Mouse (Mus musculus): ENCODE data around the gene Snx15.

Snx15 gene

DNA sequence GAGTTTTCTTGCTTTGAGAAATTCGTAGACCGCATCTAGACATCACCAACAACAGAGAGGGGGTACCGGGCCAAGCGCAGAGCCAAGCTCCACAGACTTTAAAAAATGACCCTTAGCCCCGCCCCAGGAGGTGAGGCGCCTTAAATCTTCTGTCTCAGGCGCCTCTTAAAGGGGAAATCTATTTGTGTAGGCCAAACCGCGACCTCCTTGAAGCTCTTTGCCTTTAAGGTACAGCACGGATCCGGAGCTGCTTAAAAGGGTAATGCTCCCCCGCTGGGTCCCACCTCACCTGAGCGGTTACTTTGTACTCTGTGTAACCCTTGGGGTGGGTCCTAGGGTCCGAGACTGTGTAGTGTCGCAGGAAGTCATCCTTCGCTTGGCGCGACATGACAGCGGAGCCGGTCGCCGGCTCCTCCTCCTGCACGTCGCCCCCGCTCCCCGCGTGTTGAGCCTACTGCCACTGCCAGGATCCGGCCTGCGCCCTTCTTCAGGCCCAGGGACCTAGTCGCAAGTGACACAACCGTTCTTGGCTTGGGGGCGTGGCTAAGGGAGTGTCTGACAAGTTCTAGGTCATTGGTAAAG lies at the start of gene Snx15:
Gene Snx15 (minus strand): TSS at position 545 of the 582 bp plus-strand sequence.
- ChIA-PET POLR2A (interaction anchor here (0.5 to 3.0 kb wide), 125 partner anchors 9 to 664 kb away, joined by 3 to 44 read pairs (median 5); partner anchors contain the start of genes Cdca5 (in 4 of the 4), Zfpl1 (in 4 of the 4), Arl2 (in 3 of the 4) and Pola2 (in 3 of the 4)), CTCF (interaction anchor here (0.5 to 2.6 kb wide), 40 partner anchors 9 to 687 kb away, joined by 3 to 23 read pairs (median 4); partner anchors contain the start of genes Arl2 (in 3 of the 4), Batf2 (in 3 of the 4), Cdc42ep2 (in 2 of the 4) and Pola2 (in 2 of the 4))

DNA sequence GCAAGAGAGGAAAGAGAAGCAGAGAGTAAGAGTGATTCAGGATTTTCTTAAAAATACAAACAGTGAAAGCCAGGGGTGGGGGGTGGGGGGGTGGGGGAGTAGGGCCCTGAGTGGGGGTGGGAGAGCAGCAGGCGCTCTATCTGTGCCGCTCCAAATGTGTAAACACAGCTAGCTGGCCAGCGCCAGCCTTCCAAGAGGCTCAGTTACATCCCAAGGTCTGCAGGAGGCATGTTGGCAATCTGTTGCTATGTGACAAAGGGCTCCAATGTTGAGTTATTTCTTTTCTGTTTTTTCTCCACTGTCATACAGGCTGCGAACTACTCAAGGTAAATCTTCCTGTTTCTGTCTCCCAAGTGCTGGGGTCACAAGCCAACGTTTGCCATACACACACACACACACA lies 46.7 kb upstream of the Snx15 start:
- ChIA-PET CTCF (interaction anchor here in 2 of 4 experiments (0.6 to 0.7 kb wide), 3 partner anchors 132 to 1432 kb away, joined by 3 to 8 read pairs (median 3); partner anchors contain the start of gene Cdc42bpg (in 1 of the 2)), POLR2A (interaction anchor here in 1 of 4 experiments (1.3 kb wide), 1 partner anchor 160 kb away, joined by 3 read pairs; the partner anchor contains the start of gene Men1)

DNA sequence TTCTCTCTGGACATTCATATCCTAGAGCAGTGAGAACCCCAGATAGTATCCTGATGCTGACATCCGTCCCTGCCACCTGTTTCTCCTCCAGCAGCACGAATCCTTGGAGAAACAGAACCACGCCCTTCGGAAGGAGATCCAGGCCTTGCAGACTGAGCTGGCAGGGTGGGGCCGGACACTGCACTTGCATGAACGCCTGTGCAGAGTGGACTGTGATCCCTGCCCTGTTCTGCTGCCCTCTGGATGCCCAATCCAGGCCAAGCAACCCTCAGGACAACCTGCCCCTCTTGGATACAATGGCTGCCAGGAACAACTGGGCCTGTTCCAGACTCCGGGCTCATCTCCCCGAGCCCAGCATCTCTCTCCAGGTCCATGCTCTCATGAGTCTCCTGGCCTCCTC lies 43.1 kb upstream of the Snx15 start:
- ChIA-PET CTCF (interaction anchor here in 2 of 4 experiments (1.1 to 1.3 kb wide), 3 partner anchors 30 to 90 kb away, joined by 3 to 4 read pairs (median 4); partner anchors contain the start of genes Arl2 (in 2 of the 2) and Batf2 (in 1 of the 2)), POLR2A (no interaction called here)

DNA sequence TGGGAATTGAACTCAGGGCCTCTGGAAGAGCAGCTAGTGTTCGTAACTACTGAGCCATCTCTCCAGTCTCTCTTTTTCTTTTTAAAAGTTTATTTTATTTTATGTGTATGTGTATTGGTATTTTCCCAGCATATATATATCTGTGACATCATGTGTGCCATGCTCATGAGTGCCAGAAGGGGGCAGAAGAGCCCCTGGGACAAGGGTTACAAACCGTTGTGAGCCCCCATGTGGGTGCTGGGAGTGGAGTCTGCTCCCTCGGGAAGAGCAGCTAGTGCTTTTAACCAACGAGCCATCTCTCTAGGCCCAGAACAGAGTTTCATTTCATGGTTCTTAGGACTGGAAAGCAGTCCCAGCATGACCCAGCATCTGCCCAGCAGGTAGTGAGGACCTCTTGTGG lies 38.6 kb upstream of the Snx15 start:
- CTCF ChIA-PET = interaction anchor here in 2 of 4 experiments (0.5 to 1.6 kb wide), 3 partner anchors 76 to 103 kb away, joined by 3 to 4 read pairs (median 3); no protein-coding TSS in a partner anchor
- POLR2A ChIA-PET = interaction anchor here in 3 of 4 experiments (0.9 to 1.2 kb wide), 3 partner anchors 25 kb away, joined by 3 to 4 read pairs (median 3); partner anchors contain the start of genes Arl2 (in 3 of the 3) and Batf2 (in 2 of the 3)

DNA sequence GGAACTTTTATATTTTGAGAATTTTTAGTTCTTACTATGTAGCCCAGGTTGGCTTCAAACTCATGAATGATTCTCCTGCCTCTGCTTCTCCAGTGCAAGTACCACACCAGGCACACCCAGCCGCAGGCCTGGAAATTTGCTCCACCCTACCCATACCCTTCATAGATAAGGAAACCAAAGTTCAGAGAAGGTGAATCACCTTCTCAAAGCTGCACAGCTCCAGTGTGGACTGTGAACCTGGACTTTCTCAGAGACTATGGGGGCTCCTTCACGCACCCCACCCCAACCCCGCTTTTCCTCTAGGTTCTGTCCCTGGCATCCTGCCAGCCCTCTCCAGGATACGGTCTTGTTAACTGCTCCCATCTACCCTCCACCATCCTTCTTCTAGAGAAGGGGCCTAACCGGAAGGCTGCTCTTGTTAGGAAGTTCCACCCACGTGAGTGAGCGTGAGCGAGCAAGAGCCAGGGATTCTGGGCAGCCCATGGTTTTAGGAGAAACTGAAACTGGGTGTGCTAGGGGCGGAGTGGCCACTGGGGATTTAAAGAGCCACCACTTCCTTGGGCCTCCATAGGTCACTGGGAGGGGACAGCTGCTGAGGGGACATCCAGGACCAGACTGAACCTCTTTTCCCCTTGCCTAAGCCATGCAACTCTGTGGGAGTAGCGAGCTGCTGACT lies 35.9 kb upstream of the Snx15 start:
- ChIA-PET POLR2A (interaction anchor here in 3 of 4 experiments (0.6 to 0.9 kb wide), 6 partner anchors 10 to 1184 kb away, joined by 3 to 4 read pairs (median 3); partner anchors contain the start of gene Arl2 (in 1 of the 3)), CTCF (interaction anchor here (0.5 to 1.3 kb wide), 4 partner anchors 14 to 134 kb away, joined by 3 to 5 read pairs (median 3); partner anchors contain the start of genes Arl2 (in 2 of the 4) and Batf2 (in 1 of the 4))

DNA sequence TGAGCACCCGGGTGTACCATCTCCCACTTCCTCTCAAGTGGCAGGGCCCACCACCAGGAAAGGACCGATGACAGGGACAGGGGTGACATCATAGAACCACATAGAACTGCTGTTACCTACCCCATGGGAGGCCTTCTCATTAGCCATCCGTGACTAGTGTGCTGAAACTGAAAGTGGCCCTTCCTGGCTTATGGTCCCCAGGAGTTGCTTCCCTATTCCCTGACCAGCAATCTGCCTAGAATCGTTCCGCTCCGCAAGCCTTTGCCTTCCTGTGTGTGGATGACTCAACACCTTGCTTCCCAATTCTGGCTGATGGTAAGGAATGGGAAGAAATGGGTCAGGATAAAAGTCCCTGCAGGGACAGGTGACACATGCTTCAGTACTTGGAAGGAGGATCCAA lies 29.1 kb upstream of the Snx15 start:
- POLR2A ChIA-PET = interaction anchor here in 2 of 4 experiments (1.0 to 2.1 kb wide), 4 partner anchors 12 to 139 kb away, joined by 3 to 6 read pairs (median 4); partner anchors contain the start of genes Arl2 (in 2 of the 2) and Batf2 (in 1 of the 2)
- CTCF ChIA-PET = interaction anchor here in 2 of 4 experiments (0.7 to 3.8 kb wide), 3 partner anchors 16 to 68 kb away, joined by 3 to 12 read pairs (median 3); partner anchors contain the start of gene Arl2 (in 2 of the 2)

DNA sequence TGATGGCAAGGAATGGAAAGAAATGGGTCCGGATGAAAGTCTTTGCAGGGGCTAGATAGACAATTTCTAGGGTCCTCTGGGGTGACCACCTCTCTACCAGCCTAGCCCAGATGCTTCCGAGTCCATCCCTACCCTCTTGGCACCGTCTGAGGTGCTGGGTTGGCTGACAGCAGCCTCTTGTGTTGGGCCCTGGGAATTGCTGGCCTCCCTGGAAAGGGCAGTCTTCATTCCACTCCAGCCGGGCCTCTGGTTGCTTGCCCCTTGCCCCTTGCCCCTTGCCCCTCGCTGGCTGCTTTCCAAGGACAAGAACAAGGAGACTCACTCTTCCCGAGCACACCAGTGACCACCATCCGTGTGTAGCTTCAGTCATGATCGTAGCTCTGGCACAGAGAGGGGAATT lies 28.3 kb upstream of the Snx15 start:
- ChIA-PET POLR2A (interaction anchor here in 3 of 4 experiments (0.6 to 2.1 kb wide), 4 partner anchors 8 to 138 kb away, joined by 3 to 6 read pairs (median 3); partner anchors contain the start of genes Arl2 (in 1 of the 3) and Batf2 (in 1 of the 3)), CTCF (interaction anchor here in 2 of 4 experiments (0.7 to 3.8 kb wide), 2 partner anchors 15 to 67 kb away, joined by 3 to 12 read pairs; partner anchors contain the start of gene Arl2 (in 1 of the 2))

DNA sequence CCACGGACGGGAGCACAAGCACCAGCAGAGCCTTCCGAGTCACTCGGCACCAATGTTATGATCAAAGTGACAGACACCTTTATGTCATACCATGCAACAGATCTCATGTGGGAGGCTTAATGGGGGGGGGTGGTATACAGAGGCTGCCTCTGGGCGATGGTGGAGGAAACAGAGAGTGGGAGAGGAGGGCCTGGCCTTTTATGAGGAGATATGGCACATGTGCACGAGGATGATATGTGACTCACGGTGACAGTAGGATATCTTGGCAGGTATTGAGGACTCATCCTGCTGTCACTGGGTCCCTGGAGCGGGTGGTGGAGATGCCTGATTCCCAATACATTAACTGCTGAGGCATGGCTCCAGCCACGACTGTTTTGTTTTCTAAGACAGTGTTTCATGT lies 27.1 kb upstream of the Snx15 start:
- POLR2A ChIA-PET = interaction anchor here in 1 of 4 experiments (0.9 to 2.1 kb wide), 3 partner anchors 7 to 208 kb away, joined by 3 to 6 read pairs (median 3); partner anchors contain the start of genes Arl2, Batf2 and Sf1
- CTCF ChIA-PET = interaction anchor here in 1 of 4 experiments (3.8 kb wide), 1 partner anchor 14 kb away, joined by 12 read pairs; the partner anchor contains the start of gene Arl2

DNA sequence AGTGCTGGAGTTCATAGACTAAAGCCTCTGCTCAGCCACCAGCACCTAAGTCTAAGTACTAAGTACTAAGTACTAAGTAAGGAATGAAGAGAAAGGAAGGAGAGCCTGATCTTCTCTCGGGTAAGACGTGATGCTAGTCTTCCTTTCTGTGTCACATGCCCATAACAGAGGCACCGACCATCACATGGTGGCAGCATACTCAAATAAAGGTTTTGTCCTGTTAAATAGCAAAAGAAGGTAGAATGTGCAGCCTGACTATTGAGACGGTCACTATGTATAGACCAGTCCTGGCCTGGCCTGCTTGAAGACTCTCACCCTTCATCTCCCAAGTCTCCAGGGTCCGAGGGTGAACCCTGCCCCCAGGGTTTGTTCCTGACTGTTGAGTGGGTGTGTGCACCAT lies 16.7 kb upstream of the Snx15 start:
- POLR2A ChIA-PET = no interaction called here
- CTCF ChIA-PET = no interaction called here

DNA sequence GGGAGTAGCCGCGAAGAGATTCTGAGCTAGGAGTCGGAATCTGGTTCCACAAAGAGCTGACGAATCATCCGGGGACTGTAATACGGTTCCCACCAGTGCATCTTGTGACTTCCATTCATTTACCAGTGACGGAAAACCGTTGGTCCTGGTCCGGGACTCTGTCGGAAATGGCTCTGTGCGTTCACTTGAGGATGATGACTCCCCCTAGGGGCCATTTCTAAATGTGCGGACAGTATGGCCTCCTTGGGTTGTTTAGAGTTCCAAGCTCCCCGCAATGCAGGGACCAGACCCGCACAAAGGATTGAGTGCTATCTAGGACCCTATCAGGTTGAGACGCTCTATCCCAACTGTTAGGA lies 13.3 kb upstream of the Snx15 start, which contains the start of gene Arl2:
Gene Arl2 (minus strand): TSS at position 155 of the 356 bp plus-strand sequence.
- ChIA-PET CTCF (interaction anchor here (0.5 to 1.7 kb wide), 58 partner anchors 9 to 717 kb away, joined by 3 to 16 read pairs (median 4); partner anchors contain the start of genes Gpha2 (in 3 of the 4), Snx15 (in 3 of the 4), Capn1 (in 2 of the 4) and Atg2a (in 1 of the 4)), POLR2A (interaction anchor here (0.5 to 3.1 kb wide), 102 partner anchors 8 to 684 kb away, joined by 3 to 37 read pairs (median 4); partner anchors contain the start of genes Sac3d1 (in 3 of the 4), Cdca5 (in 2 of the 4), Pola2 (in 2 of the 4) and Sf1 (in 2 of the 4))

DNA sequence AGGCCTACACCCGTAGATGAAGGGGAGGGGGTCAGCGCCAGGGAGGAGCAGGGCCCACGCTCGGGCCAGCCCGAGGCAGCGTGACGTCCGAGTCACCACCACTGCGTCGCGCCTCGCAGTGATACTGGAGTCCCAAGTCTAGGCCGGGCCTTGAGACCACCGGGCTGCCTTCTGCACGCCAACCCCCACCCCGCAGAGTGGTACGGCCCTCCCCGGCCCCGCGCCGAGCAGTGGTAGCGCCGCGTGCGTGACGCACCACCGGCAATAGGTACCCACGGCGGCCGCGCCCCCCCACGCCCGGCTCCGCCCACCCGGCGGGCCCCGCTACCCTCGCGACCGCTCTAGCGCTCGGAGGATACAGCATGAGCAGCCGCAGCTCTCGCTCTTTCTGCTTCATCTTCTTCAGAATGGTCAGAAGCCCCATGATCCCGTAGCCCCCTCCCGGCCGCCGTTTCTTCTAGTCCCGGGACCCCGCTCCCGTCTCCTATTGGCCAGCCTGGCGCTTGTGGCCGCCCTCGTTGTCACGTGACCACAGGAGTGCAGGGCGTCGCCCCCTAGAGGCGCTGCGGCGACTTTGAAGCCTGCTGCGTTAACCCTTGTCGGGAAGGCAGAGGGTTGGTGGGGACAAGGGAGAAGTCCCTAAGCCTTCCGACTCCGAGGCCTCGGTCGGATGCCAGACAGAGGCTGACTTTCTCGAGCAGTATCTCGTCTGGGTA lies 12.7 kb upstream of the Snx15 start, which contains the start of gene Batf2:
Gene Batf2 (plus strand): TSS at position 306 of the 716 bp plus-strand sequence.
- ChIA-PET CTCF (interaction anchor here (0.6 to 1.7 kb wide), 47 partner anchors 9 to 353 kb away, joined by 3 to 16 read pairs (median 4); partner anchors contain the start of genes Gpha2 (in 3 of the 4), Snx15 (in 3 of the 4), Capn1 (in 2 of the 4) and Atg2a (in 1 of the 4)), POLR2A (interaction anchor here (0.5 to 3.1 kb wide), 91 partner anchors 8 to 456 kb away, joined by 3 to 37 read pairs (median 4); partner anchors contain the start of genes Sac3d1 (in 3 of the 4), Cdca5 (in 2 of the 4), Pola2 (in 2 of the 4) and Sf1 (in 2 of the 4))

DNA sequence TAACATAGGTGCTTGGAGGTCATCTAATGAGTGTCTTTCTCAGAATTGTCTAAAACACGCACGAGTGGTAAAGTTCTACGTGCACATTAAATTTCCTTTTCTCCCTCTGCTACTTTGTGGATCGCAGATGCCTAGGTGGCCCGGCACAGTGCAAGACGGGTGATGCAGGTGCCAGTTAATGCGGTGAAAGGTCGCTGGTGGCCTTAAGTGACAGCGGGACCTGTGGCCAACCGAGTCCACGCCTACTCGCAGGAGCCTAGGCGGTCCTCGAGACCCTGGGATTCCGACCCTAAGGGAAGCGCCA lies 12.2 kb upstream of the Snx15 start:
- CTCF ChIA-PET = interaction anchor here in 2 of 4 experiments (1.6 to 1.7 kb wide), 3 partner anchors 12 to 73 kb away, joined by 3 to 16 read pairs (median 6); partner anchors contain the start of genes Snx15 (in 1 of the 2) and Tm7sf2 (in 1 of the 2)

DNA sequence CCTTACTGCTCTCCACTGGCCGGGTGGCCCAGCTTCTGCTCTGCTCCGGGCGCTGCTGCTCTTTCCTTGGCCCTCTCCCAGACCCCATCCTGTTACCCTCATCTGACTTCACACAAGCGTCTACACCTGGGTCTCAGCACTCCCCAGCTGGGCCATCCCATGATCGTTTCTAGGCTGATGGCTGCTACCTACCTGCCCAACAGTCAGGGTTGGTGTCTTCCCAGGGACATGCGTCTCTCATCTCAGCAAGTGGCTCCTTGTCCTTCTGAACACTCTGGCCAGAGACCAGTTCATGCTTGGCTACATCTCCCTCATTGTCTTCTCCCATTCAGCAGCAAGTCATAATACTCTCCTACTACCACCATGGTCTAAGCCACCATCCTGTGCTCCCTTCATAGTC lies 11.6 kb upstream of the Snx15 start:
- POLR2A ChIA-PET = interaction anchor here in 2 of 4 experiments (0.5 to 3.1 kb wide), 7 partner anchors 9 to 112 kb away, joined by 3 to 29 read pairs (median 4); partner anchors contain the start of genes Sac3d1 (in 2 of the 2) and Snx15 (in 1 of the 2)
- CTCF ChIA-PET = interaction anchor here in 2 of 4 experiments (0.5 kb wide), 2 partner anchors 18 to 54 kb away, joined by 3 to 4 read pairs; no protein-coding TSS in a partner anchor

More for the DNA sequence above, 12.2 kb upstream of the Snx15 start:
- POLR2A ChIA-PET = interaction anchor here in 3 of 4 experiments (0.8 to 3.1 kb wide), 14 partner anchors 8 to 193 kb away, joined by 3 to 37 read pairs (median 4); partner anchors contain the start of genes Sac3d1 (in 2 of the 3), Snx15 (in 2 of the 3), Pola2 (in 1 of the 3) and Znhit2 (in 1 of the 3)

DNA sequence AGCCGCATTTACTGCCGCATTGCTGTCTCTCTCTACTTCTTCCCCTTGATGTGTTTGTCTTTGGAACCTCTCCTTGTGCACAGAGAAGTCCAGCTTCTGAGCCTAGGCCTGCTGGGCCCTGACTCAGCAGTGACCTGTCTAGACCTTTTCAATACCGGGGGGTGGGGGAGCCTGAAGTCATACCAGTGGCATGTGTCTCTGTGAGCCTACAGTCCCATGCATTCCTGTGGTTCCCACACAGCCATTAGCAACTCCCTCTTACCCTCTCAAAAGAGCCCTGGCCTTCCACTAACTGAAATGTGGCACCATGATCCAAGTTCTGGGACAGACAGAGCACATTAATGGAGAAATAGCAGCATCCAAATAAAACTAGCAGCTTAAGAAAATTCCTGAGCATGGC lies 8.3 kb upstream of the Snx15 start:
- ChIA-PET CTCF (no interaction called here), POLR2A (interaction anchor here in 1 of 4 experiments (1.9 kb wide), 1 partner anchor 8 kb away, joined by 7 read pairs; the partner anchor contains the start of gene Snx15)

DNA sequence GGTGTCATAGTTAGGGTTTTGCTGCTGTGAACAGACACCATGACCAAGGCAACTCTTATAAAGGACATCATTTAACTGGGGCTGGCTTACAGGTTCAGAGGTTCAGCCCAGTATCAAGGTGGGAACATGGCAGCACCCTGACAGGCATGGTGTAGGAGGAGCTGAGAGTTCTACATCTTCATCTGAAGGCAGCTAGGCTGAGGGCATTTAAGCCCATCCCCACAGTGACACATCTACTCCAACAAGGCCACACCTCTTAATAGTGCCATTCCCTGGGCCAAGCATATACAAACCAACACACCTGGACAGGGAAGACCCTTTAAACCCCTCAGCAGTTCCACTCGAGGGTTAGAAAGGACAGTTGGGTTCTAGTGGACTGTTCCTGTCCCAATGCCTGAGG lies 5.1 kb upstream of the Snx15 start:
- POLR2A ChIA-PET = interaction anchor here in 2 of 4 experiments (0.7 to 2.4 kb wide), 5 partner anchors 8 to 287 kb away, joined by 3 to 8 read pairs (median 4); partner anchors contain the start of genes Arl2 (in 2 of the 2), Batf2 (in 2 of the 2) and Cdca5 (in 1 of the 2)
- CTCF ChIA-PET = interaction anchor here in 1 of 4 experiments (0.7 kb wide), 1 partner anchor 226 kb away, joined by 3 read pairs; no protein-coding TSS in a partner anchor

DNA sequence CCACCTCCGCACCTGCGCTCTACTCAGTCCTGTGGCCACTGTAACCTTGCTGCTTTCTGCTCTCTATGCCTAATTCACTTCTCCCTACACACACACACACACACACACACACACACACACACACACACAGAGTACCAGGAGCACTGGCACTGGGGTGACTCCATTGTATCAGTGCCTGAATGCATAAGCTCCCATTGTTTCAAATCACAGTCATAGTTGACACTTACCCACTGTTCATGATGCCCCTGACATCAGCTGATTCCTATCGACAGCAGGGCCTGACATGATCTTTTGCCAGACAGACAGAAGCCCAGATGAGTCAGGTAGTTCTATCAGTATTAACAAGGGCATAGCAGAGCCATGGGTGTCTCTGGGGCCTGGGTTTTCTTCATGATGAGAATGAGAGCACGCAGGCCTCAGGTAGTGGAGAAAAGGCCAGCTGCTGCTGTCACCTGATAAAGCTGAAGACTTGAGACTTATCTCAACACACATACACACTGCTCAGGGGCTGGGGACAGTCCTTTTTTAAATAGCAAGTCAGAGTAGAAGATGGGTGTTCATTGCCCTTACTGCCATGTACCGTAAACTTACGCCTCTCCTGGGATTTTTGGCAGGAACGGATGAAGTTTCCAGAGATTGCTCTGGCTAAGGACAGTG lies 4.2 kb upstream of the Snx15 start:
- CTCF ChIA-PET = interaction anchor here in 2 of 4 experiments (0.6 to 1.2 kb wide), 4 partner anchors 9 to 357 kb away, joined by 3 to 4 read pairs (median 3); partner anchors contain the start of genes Arl2 (in 1 of the 2) and Batf2 (in 1 of the 2)
- POLR2A ChIA-PET = interaction anchor here (0.6 to 3.1 kb wide), 17 partner anchors 8 to 470 kb away, joined by 3 to 29 read pairs (median 4); partner anchors contain the start of genes Arl2 (in 4 of the 4), Batf2 (in 3 of the 4), Sac3d1 (in 2 of the 4) and Cdc42ep2 (in 1 of the 4)
